Mouse (Mus musculus): ENCODE data around the gene Atg4d. TPM values are rescaled to one million over a fixed set of nuclear protein-coding genes. Genes with fewer than 3 reads are reported as not detected.
"Not testable (repeated sequence)": the region's sequence is repeated elsewhere in the genome, so short reads cannot be mapped to it uniquely, and the experiment has no call there.

Atg4d gene
- polyA plus RNA-seq, 1 experiment from 2014 or later: 53.3 TPM

- peak; percentile 27 for ATAC-seq (ENCODE audit: insufficient read depth, low FRiP score)
- no peaks in the 10 kb centered on the region for H3K9me3 ChIP-seq (replicated peaks; ENCODE audit: control insufficient read depth, low read length)
- peak overlapping the region; percentile 77 for H3K4me3 ChIP-seq (replicated peaks; ENCODE audit: low read length)
- no peaks in the 10 kb centered on the region for H3K27me3 ChIP-seq (ENCODE audit: control insufficient read depth, insufficient read depth, low read length)
- H3K27ac ChIP-seq (ENCODE audit: low read length): peak overlapping the region; percentile 79
- peak overlapping the region; percentile 57 for H3K4me2 ChIP-seq (ENCODE audit: low read depth, low read length)
- H3K4me1 ChIP-seq (ENCODE audit: control insufficient read depth, insufficient read depth, low read length): peaks cover 19% of the 10 kb centered on the region
- WGBS: 17% methylated on average over 17 of the region's 17 CpGs
- H3K9ac ChIP-seq (ENCODE audit: low read length): peak overlapping the region; percentile 89
- peaks cover 6% of the 10 kb centered on the region; the same call in 1 of the 2 replicates for H3K36me3 ChIP-seq (ENCODE audit: control insufficient read depth, insufficient read depth, low read length)
Observed at GRCm38 (mm10) chr9:21264272-21264999, 657 bp upstream of the Atg4d start.

GRCm38 (mm10) chr9:21265611-21266010 is 518 bp downstream of the Atg4d start:
- H3K9ac ChIP-seq (ENCODE audit: low read length): peak overlapping the region; percentile 89
- H3K9me3 ChIP-seq (replicated peaks; ENCODE audit: control insufficient read depth, low read length): no peaks in the 10 kb centered on the region
- WGBS: 5% methylated on average over 11 of the region's 11 CpGs
- peak overlapping the region; percentile 57 for H3K4me2 ChIP-seq (ENCODE audit: low read depth, low read length)
- peak overlapping the region; percentile 77 for H3K4me3 ChIP-seq (replicated peaks; ENCODE audit: low read length)
- H3K4me1 ChIP-seq (ENCODE audit: control insufficient read depth, insufficient read depth, low read length): peaks cover 19% of the 10 kb centered on the region
- peaks cover 12% of the 10 kb centered on the region for H3K36me3 ChIP-seq (ENCODE audit: control insufficient read depth, insufficient read depth, low read length)
- peak overlapping the region; percentile 79 for H3K27ac ChIP-seq (ENCODE audit: low read length)
- peak; percentile 24; the same call in 1 of the 2 replicates for ATAC-seq (ENCODE audit: insufficient read depth, low FRiP score)
- no peaks in the 10 kb centered on the region for H3K27me3 ChIP-seq (ENCODE audit: control insufficient read depth, insufficient read depth, low read length)

GRCm38 (mm10) chr9:21266889-21267288 is 1.8 kb downstream of the Atg4d start:
- Histone ChIP-seq H3K4me2 (ENCODE audit: low read depth, low read length) (0 out of 2 replicates have a peak overlapping the region, but pooled peaks have one; percentile 57), H3K9ac (ENCODE audit: low read length) (0 out of 2 replicates have a peak overlapping the region, but pooled peaks have one; percentile 8), H3K4me3 (replicated peaks; ENCODE audit: low read length) (0 out of 2 replicates have a peak overlapping the region, but pooled peaks have one; percentile 77), H3K4me1 (ENCODE audit: control insufficient read depth, insufficient read depth, low read length) (peaks cover 19% of the 10 kb centered on the region), H3K36me3 (ENCODE audit: control insufficient read depth, insufficient read depth, low read length) (peaks cover 20% of the 10 kb centered on the region), H3K9me3 (replicated peaks; ENCODE audit: control insufficient read depth, low read length) (no peaks in the 10 kb centered on the region), H3K27ac (ENCODE audit: low read length) (no peak overlapping the region), H3K27me3 (ENCODE audit: control insufficient read depth, insufficient read depth, low read length) (no peaks in the 10 kb centered on the region)
- no peak for ATAC-seq (ENCODE audit: insufficient read depth, low FRiP score)
- WGBS: 90% methylated on average over 5 of the region's 5 CpGs

- H3K4me3 ChIP-seq (replicated peaks; ENCODE audit: low read length): no peak overlapping the region
- no peak overlapping the region for H3K27ac ChIP-seq (ENCODE audit: low read length)
- WGBS: 94% methylated on average over 16 of the region's 16 CpGs
- ATAC-seq (ENCODE audit: insufficient read depth, low FRiP score): no peak
- H3K4me2 ChIP-seq (ENCODE audit: low read depth, low read length): no peak overlapping the region
- H3K9ac ChIP-seq (ENCODE audit: low read length): no peak overlapping the region
- H3K4me1 ChIP-seq (ENCODE audit: control insufficient read depth, insufficient read depth, low read length): peaks cover 19% of the 10 kb centered on the region
- H3K36me3 ChIP-seq (ENCODE audit: control insufficient read depth, insufficient read depth, low read length): peaks cover 28% of the 10 kb centered on the region
- H3K9me3 ChIP-seq (replicated peaks; ENCODE audit: control insufficient read depth, low read length): no peaks in the 10 kb centered on the region
- no peaks in the 10 kb centered on the region for H3K27me3 ChIP-seq (ENCODE audit: control insufficient read depth, insufficient read depth, low read length)
Observed at GRCm38 (mm10) chr9:21268305-21268704, 3.2 kb downstream of the Atg4d start.

GRCm38 (mm10) chr9:21269590-21269989 is 4.5 kb downstream of the Atg4d start:
- Histone ChIP-seq H3K36me3 (ENCODE audit: control insufficient read depth, insufficient read depth, low read length) (peaks cover 34% of the 10 kb centered on the region), H3K4me1 (ENCODE audit: control insufficient read depth, insufficient read depth, low read length) (peaks cover 15% of the 10 kb centered on the region)
- 75% methylated on average over 5 of the region's 5 CpGs for WGBS
- H3K27me3 ChIP-seq (ENCODE audit: control insufficient read depth, insufficient read depth, low read length); H3K4me3 ChIP-seq (replicated peaks; ENCODE audit: low read length); H3K27ac ChIP-seq (ENCODE audit: low read length); ATAC-seq (ENCODE audit: insufficient read depth, low FRiP score); H3K9me3 ChIP-seq (replicated peaks; ENCODE audit: control insufficient read depth, low read length); H3K9ac ChIP-seq (ENCODE audit: low read length); H3K4me2 ChIP-seq (ENCODE audit: low read depth, low read length): not testable (repeated sequence)

GRCm38 (mm10) chr9:21272391-21272790 is 7.3 kb downstream of the Atg4d start:
- 91% methylated on average over 9 of the region's 9 CpGs for WGBS
- Histone ChIP-seq H3K9ac (ENCODE audit: low read length) (no peak overlapping the region), H3K27me3 (ENCODE audit: control insufficient read depth, insufficient read depth, low read length) (no peaks in the 10 kb centered on the region), H3K4me2 (ENCODE audit: low read depth, low read length) (no peak overlapping the region), H3K9me3 (replicated peaks; ENCODE audit: control insufficient read depth, low read length) (no peaks in the 10 kb centered on the region), H3K4me3 (replicated peaks; ENCODE audit: low read length) (no peak overlapping the region), H3K36me3 (ENCODE audit: control insufficient read depth, insufficient read depth, low read length) (peaks cover 46% of the 10 kb centered on the region), H3K4me1 (ENCODE audit: control insufficient read depth, insufficient read depth, low read length) (no peaks in the 10 kb centered on the region), H3K27ac (ENCODE audit: low read length) (no peak overlapping the region)
- ATAC-seq (ENCODE audit: insufficient read depth, low FRiP score): no peak

GRCm38 (mm10) chr9:21273094-21273493 is 8.0 kb downstream of the Atg4d start:
- no peak overlapping the region for H3K27ac ChIP-seq (ENCODE audit: low read length)
- H3K4me3 ChIP-seq (replicated peaks; ENCODE audit: low read length): no peak overlapping the region
- no peaks in the 10 kb centered on the region for H3K27me3 ChIP-seq (ENCODE audit: control insufficient read depth, insufficient read depth, low read length)
- WGBS: 80% methylated on average over 8 of the region's 8 CpGs
- no peaks in the 10 kb centered on the region for H3K9me3 ChIP-seq (replicated peaks; ENCODE audit: control insufficient read depth, low read length)
- no peaks in the 10 kb centered on the region for H3K4me1 ChIP-seq (ENCODE audit: control insufficient read depth, insufficient read depth, low read length)
- ATAC-seq (ENCODE audit: insufficient read depth, low FRiP score): no peak
- H3K9ac ChIP-seq (ENCODE audit: low read length): no peak overlapping the region
- H3K4me2 ChIP-seq (ENCODE audit: low read depth, low read length): no peak overlapping the region
- H3K36me3 ChIP-seq (ENCODE audit: control insufficient read depth, insufficient read depth, low read length): peaks cover 53% of the 10 kb centered on the region

GRCm38 (mm10) chr9:21273520-21274228 is 8.6 kb downstream of the Atg4d start:
- Histone ChIP-seq H3K4me2 (ENCODE audit: low read depth, low read length) (no peak overlapping the region), H3K4me1 (ENCODE audit: control insufficient read depth, insufficient read depth, low read length) (no peaks in the 10 kb centered on the region), H3K36me3 (ENCODE audit: control insufficient read depth, insufficient read depth, low read length) (peaks cover 54% of the 10 kb centered on the region), H3K27ac (ENCODE audit: low read length) (no peak overlapping the region), H3K27me3 (ENCODE audit: control insufficient read depth, insufficient read depth, low read length) (no peaks in the 10 kb centered on the region), H3K4me3 (replicated peaks; ENCODE audit: low read length) (no peak overlapping the region), H3K9me3 (replicated peaks; ENCODE audit: control insufficient read depth, low read length) (no peaks in the 10 kb centered on the region), H3K9ac (ENCODE audit: low read length) (no peak overlapping the region)
- 80% methylated on average over 7 of the region's 7 CpGs for WGBS
- ATAC-seq (ENCODE audit: insufficient read depth, low FRiP score): no peak

- Histone ChIP-seq H3K27me3 (ENCODE audit: control insufficient read depth, insufficient read depth, low read length) (no peaks in the 10 kb centered on the region), H3K27ac (ENCODE audit: low read length) (no peak overlapping the region), H3K4me3 (replicated peaks; ENCODE audit: low read length) (no peak overlapping the region), H3K4me1 (ENCODE audit: control insufficient read depth, insufficient read depth, low read length) (no peaks in the 10 kb centered on the region), H3K4me2 (ENCODE audit: low read depth, low read length) (no peak overlapping the region), H3K9me3 (replicated peaks; ENCODE audit: control insufficient read depth, low read length) (no peaks in the 10 kb centered on the region), H3K36me3 (ENCODE audit: control insufficient read depth, insufficient read depth, low read length) (peaks cover 49% of the 10 kb centered on the region), H3K9ac (ENCODE audit: low read length) (no peak overlapping the region)
- WGBS: 90% methylated on average over 3 of the region's 3 CpGs
- ATAC-seq (ENCODE audit: insufficient read depth, low FRiP score): no peak
Observed at GRCm38 (mm10) chr9:21274336-21274735, 9.2 kb downstream of the Atg4d start.

Measured in stomach, embryonic 16.5 days (tissue).